Mouse (Mus musculus) thymus, adult 18-20 months (tissue): ENCODE measurements around the gene Nr1h5.
A peak's percentile ranks its signal among the peaks of the same experiment; 100 is the strongest.

Experiments used
- DNase-seq, 2 experiments: peaks; one replicate each; pipeline ENCODE4 v3.0.0; 2022; ENCODE audit warnings: mixed read lengths in 2 of 2

Nr1h5 gene

DNA sequence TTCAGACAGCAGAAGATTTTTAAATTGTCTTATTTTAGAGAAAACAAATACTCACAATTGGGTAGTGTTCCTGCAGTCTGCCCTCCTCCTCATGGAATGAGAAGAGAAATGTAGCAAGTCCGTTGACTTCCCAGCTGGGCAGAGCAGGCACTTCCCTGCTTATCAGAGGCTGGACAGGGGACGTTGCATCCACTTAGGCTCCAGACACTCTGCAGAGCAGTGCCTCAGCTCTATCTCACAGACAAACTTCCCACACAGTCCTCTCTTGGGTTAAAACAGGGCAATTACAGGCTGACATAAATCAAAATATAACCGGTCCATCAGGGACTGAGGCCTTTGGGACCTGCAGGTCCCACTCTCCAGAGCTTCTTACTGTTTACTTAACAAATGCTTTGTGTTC lies at the start of gene Nr1h5:
Gene Nr1h5 (minus strand): TSS at position 101 of the 400 bp plus-strand sequence.
- DNase-seq: no peak

DNA sequence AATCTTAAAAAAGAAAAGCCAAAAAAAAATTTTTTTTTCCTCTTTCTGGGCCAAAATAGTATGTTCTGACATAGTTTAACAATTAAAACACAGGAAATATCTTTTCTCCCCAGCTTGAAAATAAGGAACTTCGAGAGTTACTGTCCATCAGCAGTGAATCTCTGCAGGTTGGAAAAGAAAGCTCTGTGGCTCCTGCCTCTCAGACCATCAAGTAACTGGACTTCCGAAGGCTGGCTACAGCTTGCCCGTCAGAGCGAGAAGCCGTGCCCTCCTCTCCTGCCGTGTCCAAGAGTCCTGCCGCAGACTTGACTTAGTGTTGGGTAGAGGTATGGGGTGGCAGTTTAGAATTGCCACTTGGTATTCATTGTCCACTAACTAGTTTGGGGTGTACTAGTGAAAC lies 37.7 kb upstream of the Nr1h5 start:
- no peak for DNase-seq

DNA sequence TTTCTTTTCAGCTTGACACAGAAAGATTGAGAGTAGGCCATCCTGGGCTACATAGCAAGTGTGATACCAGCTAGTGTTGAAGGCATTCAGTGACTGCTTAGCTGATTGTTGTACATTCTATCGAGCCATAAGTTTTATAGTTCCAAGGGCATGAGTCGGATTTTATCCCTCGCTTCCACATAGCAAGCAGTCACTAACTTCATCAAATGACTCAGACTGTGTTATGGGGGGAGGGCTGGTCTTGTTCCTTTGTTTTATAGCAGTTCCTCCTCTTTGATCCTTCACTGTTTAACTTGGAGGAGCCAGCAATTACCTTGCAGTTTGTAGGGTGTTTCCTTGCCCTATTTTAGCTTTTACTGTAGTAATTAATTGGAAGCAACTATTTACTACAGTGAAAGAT lies 33.7 kb upstream of the Nr1h5 start:
- no peak for DNase-seq

GRCm38 (mm10) chr3:102997036-102997435 lies 33.1 kb upstream of the Nr1h5 start:
- DNase-seq: no peak

GRCm38 (mm10) chr3:102995605-102996321 lies 31.8 kb upstream of the Nr1h5 start, which contains the start of gene Sike1:
Gene Sike1, plus strand, starts transcription at chr3:102995708.
- peak; percentile 90 to 92 for DNase-seq

GRCm38 (mm10) chr3:102995233-102995604 lies 31.3 kb upstream of the Nr1h5 start:
- DNase-seq: no peak

DNA sequence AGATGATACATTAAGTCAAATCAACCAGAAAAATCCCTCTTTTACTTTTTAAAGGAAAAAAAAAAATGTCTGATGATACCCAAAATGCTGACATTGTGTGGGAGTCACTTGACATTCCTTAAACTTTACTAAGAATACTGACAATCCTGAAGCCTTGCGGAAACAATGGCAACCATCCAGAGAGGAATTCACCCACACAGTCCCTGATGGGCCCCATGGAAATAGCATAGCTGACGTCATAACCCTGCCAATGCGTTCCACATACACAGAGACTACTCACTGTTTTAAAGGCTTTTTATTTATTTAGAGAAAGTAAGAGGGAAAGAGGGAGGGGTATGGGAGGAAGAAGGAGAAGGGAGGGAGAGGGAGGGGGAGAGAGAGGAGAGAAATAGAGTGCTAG lies 29.0 kb upstream of the Nr1h5 start:
- no peak for DNase-seq

DNA sequence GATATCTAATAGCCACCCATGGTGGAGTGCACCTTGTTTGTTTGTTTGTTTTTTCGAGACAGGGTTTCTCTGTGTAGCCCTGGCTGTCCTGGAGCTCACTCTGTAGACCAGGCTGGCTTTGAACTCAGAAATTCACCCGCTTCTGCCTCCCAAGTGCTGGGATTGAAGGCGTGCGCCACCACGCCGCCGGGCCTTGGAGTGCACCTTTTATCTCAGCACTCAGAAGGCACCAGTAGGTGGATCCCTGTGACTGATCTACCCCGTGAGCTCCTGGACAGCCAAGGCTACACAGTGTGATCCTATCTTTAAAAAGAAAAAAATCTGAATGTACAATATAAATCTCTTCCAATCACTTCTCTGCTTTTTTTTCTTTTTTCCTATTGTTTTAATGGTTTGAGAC lies 27.1 kb upstream of the Nr1h5 start:
- DNase-seq: no peak

DNA sequence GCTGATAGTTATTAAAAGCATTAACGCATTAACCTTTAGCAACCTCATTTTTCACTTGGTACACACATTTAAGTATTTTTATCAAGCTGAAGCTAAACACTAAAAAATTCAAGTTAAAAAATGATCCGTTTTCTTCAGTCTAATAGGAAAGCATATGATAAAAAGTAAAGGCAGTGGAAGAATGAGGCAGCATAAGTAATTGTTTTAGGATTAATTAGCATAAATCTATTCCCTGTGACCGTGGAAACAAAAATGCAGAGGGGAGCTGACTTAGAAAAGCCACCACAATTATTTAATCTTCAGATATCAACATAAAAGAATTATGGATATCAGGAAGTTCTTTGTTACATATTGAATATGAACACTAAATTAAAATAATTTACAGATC lies 16.4 kb upstream of the Nr1h5 start:
- no peak for DNase-seq

DNA sequence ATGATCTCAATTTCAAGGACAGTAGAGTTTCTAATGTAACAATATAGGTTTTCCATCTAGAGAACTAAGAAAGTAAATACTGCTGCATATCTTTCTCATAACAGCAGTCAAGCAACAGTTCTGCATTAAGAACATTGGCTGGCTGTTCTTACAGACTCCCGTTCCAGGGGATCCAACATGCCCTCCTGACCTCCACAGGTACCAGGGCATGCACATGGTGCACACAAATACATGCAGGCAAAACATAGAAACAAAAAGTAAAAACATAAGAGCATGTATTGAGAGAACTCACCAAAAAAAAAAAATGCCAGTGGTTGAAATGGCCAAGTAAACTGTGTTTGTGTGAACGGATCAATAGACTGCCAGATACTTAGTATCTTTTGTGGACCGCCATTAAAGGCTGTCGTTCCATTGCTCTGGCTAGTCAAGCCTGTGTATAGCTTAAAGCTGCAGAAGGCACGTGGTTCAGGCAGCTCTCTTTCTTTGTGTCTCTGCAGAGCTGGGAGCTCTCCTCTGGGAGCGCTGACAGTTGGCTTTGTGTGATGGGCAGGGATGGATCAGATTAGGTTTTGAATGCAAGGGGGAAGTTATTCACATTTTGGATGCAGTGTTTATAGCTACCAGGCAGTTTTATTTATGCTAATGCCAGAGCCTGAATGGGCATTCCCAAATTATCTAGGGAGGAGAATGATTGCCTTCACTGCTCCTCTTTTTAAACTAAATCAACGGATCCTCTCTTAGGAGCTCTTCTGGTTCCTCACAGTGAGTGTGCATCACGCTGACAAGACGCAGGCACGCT lies 15.8 kb upstream of the Nr1h5 start:
- no peak for DNase-seq

DNA sequence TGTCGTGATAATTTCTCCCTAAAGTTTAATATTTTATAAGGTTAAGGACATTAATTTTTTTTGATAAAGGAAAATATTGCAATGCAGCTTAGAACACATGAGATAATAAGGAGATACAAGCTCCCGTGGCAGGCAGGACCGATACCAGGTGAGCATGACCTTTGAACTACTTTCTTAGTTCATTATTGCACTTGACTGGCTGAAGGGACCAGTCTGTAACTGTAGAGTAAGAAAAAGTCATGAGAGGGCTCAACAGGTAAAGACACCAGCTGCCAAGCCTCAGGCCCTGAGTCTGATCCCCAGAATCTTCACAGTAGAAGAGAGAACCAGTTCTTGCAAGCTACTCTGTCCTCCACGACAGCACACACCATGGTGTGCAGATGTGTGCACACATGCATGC lies 13.0 kb upstream of the Nr1h5 start:
- DNase-seq: no peak

- DNase-seq: no peak
These were observed 6.6 kb upstream of the Nr1h5 start for GRCm38 (mm10) chr3:102970508-102970907.

DNA sequence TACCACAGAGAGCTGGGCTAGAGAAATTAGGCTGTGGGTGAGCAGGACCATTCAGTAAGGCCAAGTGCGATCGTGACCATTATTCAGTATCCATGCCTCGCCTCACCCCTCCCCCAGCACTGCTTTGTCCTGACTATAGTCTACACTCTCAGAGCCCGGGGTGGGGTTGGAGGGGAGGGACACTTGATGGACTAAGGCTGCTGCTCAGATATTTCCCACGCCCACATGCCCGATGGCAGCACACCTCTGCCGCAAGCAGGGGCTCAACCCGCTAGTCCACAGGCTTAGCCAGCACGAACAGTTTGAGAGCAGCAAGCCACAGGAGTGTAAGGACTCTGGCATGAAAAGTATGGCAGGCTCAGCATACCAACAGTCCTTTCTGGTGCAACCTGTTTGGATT lies 6.1 kb upstream of the Nr1h5 start:
- no peak for DNase-seq

DNA sequence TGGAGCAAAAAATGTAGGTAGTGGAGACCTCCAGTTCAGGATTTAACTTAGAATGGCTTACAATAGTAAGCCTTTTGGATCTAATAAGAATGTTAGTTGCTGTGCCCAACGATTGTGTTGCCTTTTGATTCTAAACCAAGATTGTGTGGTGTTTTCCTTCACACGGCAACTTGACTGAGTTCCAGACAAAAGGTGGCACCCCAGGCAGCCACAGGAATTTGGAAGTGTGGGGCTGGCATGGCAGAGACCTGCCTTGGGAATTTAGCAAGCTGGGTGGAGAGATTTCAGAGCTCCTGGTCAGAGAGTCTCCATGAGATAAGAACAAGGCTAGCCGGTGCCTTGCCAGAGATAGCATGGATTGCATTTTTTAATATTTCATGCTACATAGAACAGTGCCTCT lies 8.3 kb downstream of the Nr1h5 start:
- DNase-seq: no peak

DNA sequence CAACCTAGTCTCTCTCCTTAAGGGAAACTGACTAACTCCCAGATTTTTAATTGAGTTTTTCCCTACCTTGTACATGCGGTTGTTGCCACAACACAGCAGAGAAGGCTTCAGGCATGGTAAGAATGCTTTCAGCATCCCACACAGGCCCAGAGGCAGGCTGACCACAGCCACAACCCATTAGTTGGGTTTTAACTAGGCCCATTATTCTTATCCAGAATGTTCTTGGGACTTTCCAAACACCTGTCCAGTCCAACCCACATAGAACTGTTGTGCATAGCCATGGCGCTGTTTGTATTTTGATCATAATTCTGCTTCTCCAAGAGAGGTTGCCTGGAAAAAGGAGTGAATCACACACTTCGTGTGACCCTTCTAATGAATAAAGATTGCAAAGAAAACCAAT lies 8.8 kb downstream of the Nr1h5 start:
- DNase-seq: no peak

GRCm38 (mm10) chr3:102954476-102954875 lies 9.5 kb downstream of the Nr1h5 start:
- no peak for DNase-seq

DNA sequence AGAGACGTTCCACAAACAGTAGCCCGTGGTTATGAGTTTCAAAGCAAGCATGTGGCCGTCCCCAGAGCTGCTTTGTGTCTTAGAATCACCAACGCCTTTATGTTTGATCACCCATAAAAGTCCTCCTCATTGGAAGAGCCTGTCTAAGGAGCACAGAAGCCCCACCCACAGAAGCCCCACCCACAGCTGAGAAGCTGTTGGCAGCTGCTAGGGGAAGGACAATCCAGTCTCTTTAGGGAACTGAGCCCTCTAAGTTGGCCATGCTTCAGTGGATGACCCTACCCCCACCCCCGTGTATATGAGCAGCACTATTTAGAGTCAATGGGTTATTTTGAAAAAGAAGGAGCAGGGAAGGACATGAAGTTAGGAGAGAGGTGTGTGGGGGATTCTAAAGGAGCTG lies 17.1 kb downstream of the Nr1h5 start:
- DNase-seq: no peak

- no peak for DNase-seq
These were observed 17.6 kb downstream of the Nr1h5 start for GRCm38 (mm10) chr3:102946312-102946711.

GRCm38 (mm10) chr3:102938100-102938499 lies 25.8 kb downstream of the Nr1h5 start:
- no peak for DNase-seq

DNA sequence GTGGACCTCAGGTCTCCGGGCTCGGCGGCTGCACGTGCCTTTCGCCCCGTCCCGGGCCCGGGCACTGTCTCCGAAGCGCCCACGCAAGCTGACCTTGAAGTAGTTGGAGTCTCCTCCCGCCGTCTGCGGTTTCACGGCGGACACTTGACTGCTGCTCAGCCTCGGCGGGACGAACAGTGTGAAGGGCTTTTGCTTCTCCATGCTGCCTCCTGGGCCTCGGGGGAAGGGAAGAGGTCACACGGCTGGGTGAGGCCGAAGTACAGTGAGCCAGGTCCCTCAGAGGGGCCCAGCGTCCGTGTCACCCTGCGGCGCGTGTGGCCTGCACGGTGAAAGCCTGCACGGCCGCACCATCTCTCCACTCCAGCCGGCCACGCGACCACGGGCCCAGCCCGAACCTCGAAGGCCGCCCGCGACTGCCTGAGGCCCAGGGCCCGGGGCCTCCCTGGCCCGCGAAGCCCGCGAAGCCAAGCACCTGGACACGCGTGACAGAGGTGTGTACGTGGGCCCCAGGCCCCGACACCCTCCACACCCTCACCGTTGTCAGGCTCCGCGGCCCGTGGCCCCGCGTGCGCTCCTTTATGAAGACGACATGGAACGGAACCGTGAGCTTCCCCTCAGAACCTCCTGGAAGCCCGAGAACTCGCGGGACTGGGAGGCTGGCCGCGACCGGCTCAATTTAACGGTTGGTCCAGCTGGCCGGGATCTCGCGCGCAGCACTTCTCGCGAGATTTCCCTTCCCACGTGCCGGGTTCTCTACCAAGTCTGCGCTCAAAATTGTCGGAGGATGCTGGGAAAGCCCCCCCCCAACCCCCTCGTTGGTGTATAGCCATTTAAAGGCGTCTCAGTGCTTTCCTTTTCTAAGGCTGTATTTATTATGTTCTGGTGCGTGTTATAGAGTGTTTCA lies 28.2 kb downstream of the Nr1h5 start, which contains the start of gene Sycp1:
Gene Sycp1 (minus strand): TSS at position 650 of the 904 bp plus-strand sequence.
- no peak for DNase-seq

DNA sequence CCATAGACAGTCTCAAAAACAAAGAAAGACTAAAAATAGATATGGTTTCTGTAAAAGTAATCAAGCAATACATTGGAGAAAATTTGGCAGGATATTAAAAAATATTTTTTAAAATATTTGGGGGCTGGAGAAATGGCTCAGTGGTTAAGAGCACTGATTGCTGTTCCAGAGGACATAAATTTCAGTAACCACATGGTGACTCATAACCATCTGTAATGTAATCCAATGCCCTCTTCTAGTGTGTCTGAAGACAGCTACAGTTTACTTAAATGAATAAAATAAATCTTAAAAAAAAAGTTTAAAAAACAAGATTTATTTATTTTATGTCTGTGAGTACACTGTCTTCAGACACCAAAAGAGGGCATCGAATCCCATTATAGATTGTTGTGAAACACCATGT lies 64.8 kb downstream of the Nr1h5 start:
- no peak for DNase-seq
